ENCODE assay signal across 8 mouse cellular contexts in genomic region chr8:79587258-79587657, GRCm38 (mm10). TPM values are rescaled to one million over a fixed set of nuclear protein-coding genes. Genes with fewer than 3 reads are reported as not detected.
A peak's percentile ranks its signal among the peaks of the same experiment; 100 is the strongest.
DNase-seq lines count a peak whose midpoint lies in the region; ATAC-seq and TF ChIP-seq lines count a peak whose summit lies in the region.

No protein-coding gene starts in this region.

- DNase-seq in forebrain, postnatal 0 days = peak; percentile 44
- peak; percentile 41 for DNase-seq in neural tube, embryonic 10.5 days (ENCODE audit: extremely low spot score, low spot score)
- peak; percentile 7 for DNase-seq in adrenal gland, adult 8-10 months
- peak; percentile 14 to 20 for DNase-seq in frontal cortex, postnatal 25 days (ENCODE audit: low spot score in 2 of 2)
- DNase-seq in liver, embryonic 13.5 days = peak; percentile 16
- peak; percentile 68 for DNase-seq in splenic B cell, adult 2 months (ENCODE audit: low read depth, low spot score)

- WGBS in forebrain, postnatal 0 days = 23% methylated on average over 1 of the region's 1 CpGs
- whole genome bisulfite sequencing in forebrain, embryonic 15.5 days = 24% methylated on average over 1 of the region's 1 CpGs
- 18% methylated on average over 1 of the region's 1 CpGs for WGBS in neural tube, embryonic 15.5 days
- WGBS in liver, embryonic 13.5 days (ENCODE audit: insufficient replicate concordance) = 5% methylated on average over 1 of the region's 1 CpGs

- no peak overlapping the region for H3K9ac ChIP-seq in forebrain, postnatal 0 days
- H3K9ac ChIP-seq in forebrain, embryonic 15.5 days (replicated peaks) = no peak overlapping the region
- no peak overlapping the region for H3K9ac ChIP-seq in neural tube, embryonic 15.5 days (replicated peaks)
- H3K9ac ChIP-seq in liver, embryonic 13.5 days = no peak overlapping the region

- H3K4me2 ChIP-seq in forebrain, postnatal 0 days (ENCODE audit: low read depth) = no peak overlapping the region
- no peak overlapping the region for H3K4me2 ChIP-seq in forebrain, embryonic 15.5 days (replicated peaks)
- H3K4me2 ChIP-seq in neural tube, embryonic 15.5 days = no peak overlapping the region
- H3K4me2 ChIP-seq in liver, embryonic 13.5 days = no peak overlapping the region

- H3K9me3 ChIP-seq in forebrain, postnatal 0 days (ENCODE audit: low read length) = no peaks in the 10 kb centered on the region
- no peaks in the 10 kb centered on the region for H3K9me3 ChIP-seq in forebrain, embryonic 15.5 days
- H3K9me3 ChIP-seq in neural tube, embryonic 15.5 days (replicated peaks) = no peaks in the 10 kb centered on the region
- no peaks in the 10 kb centered on the region for H3K9me3 ChIP-seq in liver, embryonic 13.5 days (replicated peaks)

- H3K36me3 ChIP-seq in forebrain, postnatal 0 days (ENCODE audit: insufficient read depth) = no peaks in the 10 kb centered on the region
- H3K36me3 ChIP-seq in forebrain, embryonic 15.5 days = no peaks in the 10 kb centered on the region
- H3K36me3 ChIP-seq in neural tube, embryonic 15.5 days = no peaks in the 10 kb centered on the region
- H3K36me3 ChIP-seq in liver, embryonic 13.5 days = no peaks in the 10 kb centered on the region
- no peaks in the 10 kb centered on the region for H3K36me3 ChIP-seq in splenic B cell, adult 2 months (ENCODE audit: control insufficient read depth, insufficient read depth, low read length, poor library complexity, severe bottlenecking)

- H3K4me1 ChIP-seq in forebrain, postnatal 0 days (ENCODE audit: insufficient read depth) = no peaks in the 10 kb centered on the region
- H3K4me1 ChIP-seq in forebrain, embryonic 15.5 days = no peaks in the 10 kb centered on the region
- no peaks in the 10 kb centered on the region for H3K4me1 ChIP-seq in neural tube, embryonic 15.5 days
- no peaks in the 10 kb centered on the region for H3K4me1 ChIP-seq in liver, embryonic 13.5 days (replicated peaks)

- no peak overlapping the region for H3K4me3 ChIP-seq in forebrain, postnatal 0 days (ENCODE audit: low read depth, low read length)
- no peak overlapping the region for H3K4me3 ChIP-seq in forebrain, embryonic 15.5 days
- H3K4me3 ChIP-seq in neural tube, embryonic 15.5 days (replicated peaks) = no peak overlapping the region
- no peak overlapping the region for H3K4me3 ChIP-seq in liver, embryonic 13.5 days (replicated peaks)

- H3K27me3 ChIP-seq in forebrain, postnatal 0 days (ENCODE audit: insufficient read depth, low read length) = no peaks in the 10 kb centered on the region
- H3K27me3 ChIP-seq in forebrain, embryonic 15.5 days = no peaks in the 10 kb centered on the region
- no peaks in the 10 kb centered on the region for H3K27me3 ChIP-seq in neural tube, embryonic 15.5 days (replicated peaks)
- H3K27me3 ChIP-seq in liver, embryonic 13.5 days = no peaks in the 10 kb centered on the region
- H3K27me3 ChIP-seq in splenic B cell, adult 2 months (ENCODE audit: control insufficient read depth, insufficient read depth, low read length, poor library complexity, severe bottlenecking) = no peaks in the 10 kb centered on the region

- no peak overlapping the region for H3K27ac ChIP-seq in forebrain, postnatal 0 days (ENCODE audit: low read depth, low read length)
- no peak overlapping the region for H3K27ac ChIP-seq in forebrain, embryonic 15.5 days (replicated peaks)
- H3K27ac ChIP-seq in neural tube, embryonic 15.5 days (replicated peaks) = no peak overlapping the region
- no peak overlapping the region for H3K27ac ChIP-seq in liver, embryonic 13.5 days

- no peak; the same call in 1 of the 2 replicates for ATAC-seq in forebrain, postnatal 0 days
- ATAC-seq in forebrain, embryonic 15.5 days (replicated peaks) = no peak
- ATAC-seq in neural tube, embryonic 15.5 days (ENCODE audit: low FRiP score) = no peak
- ATAC-seq in liver, embryonic 13.5 days (ENCODE audit: low read depth) = no peak

- peak; percentile 68 for TF ChIP-seq CTCF in forebrain, postnatal 0 days (IDR thresholded peaks at IDR 0.05; ENCODE audit: low read depth)

RNA-seq across cellular contexts. Expression of gene Otud4, which starts 52.2 kb away (rescaled TPM):
- total RNA-seq in forebrain, postnatal 0 days (2014; rRNA removed) = 30.4 and 37.6 TPM in 2 replicates
- 4.5 and 6.3 TPM in 2 replicates for polyA plus RNA-seq in forebrain, postnatal 0 days (2015; fragmentation: Nextera tagmentation; extraction: Ambion mirVana)
- polyA plus RNA-seq in forebrain, embryonic 15.5 days (2015; fragmentation: Nextera tagmentation; extraction: Ambion mirVana) = 13.7 and 13.9 TPM in 2 replicates
- 9.3 and 10.3 TPM in 2 replicates for polyA plus RNA-seq in neural tube, embryonic 15.5 days (2015; fragmentation: Nextera tagmentation; extraction: Ambion mirVana)
- total RNA-seq in adrenal gland, adult 8-10 months (2022) = 10 to 100 TPM; 41.6 to 58.1 (median 48.9) TPM
- polyA plus RNA-seq in liver, embryonic 13.5 days (2015; fragmentation: Nextera tagmentation; extraction: Ambion mirVana) = 6.6 and 8.5 TPM in 2 replicates

Comparison
In these comparisons a context has a peak if more than half of its experiments do, and no peak if none do; other contexts are left out.
1. DNase-seq: peak in every context shown above with its lines; median percentile 68 in splenic B cell, adult 2 months; 44 in forebrain, postnatal 0 days; 41 in neural tube, embryonic 10.5 days; 17 in frontal cortex, postnatal 25 days; 16 in liver, embryonic 13.5 days; 7 in adrenal gland, adult 8-10 months.